Mouse (Mus musculus) cerebellum, adult 11 months (tissue): ENCODE data around the gene Zfp831.

ENCODE experiments used
- DNase-seq: peaks from one replicate; pipeline ENCODE4 v3.0.0; 2022

Gene Zfp831

GRCm38 (mm10) chr2:174735270-174735669 lies 91.9 kb downstream of the Zfp831 start:
- DNase-seq: no peak

GRCm38 (mm10) chr2:174747182-174747581 lies 103.8 kb downstream of the Zfp831 start:
- no peak for DNase-seq

GRCm38 (mm10) chr2:174748381-174748780 lies 105.0 kb downstream of the Zfp831 start:
- DNase-seq: no peak

- no peak for DNase-seq
These were observed 109.9 kb downstream of the Zfp831 start for GRCm38 (mm10) chr2:174753197-174753596.

GRCm38 (mm10) chr2:174754231-174754630 lies 110.9 kb downstream of the Zfp831 start:
- DNase-seq: no peak

GRCm38 (mm10) chr2:174759189-174759588 lies 115.9 kb downstream of the Zfp831 start:
- no peak for DNase-seq
